Mouse (Mus musculus) kidney, postnatal 14 days (tissue): ENCODE results near the gene Olfr1367.

Experiments used
- DNase-seq: peaks from one replicate; pipeline ENCODE4 v3.0.0; 2022; ENCODE audit warnings: mixed read lengths

Gene Olfr1367

GRCm38 (mm10) chr13:21397486-21397885 lies 50.8 kb downstream of the Olfr1367 start:
- no peak for DNase-seq
